Mouse (Mus musculus) hindbrain, embryonic 16.5 days (tissue): ENCODE data around the gene Asic3. TPM values are rescaled to one million over a fixed set of nuclear protein-coding genes. Genes with fewer than 3 reads are reported as not detected.

Source experiments
- ATAC-seq: fragments of 200-750 bp; cut with Nextera tagmentation; 2 replicates; pipeline ENCODE4 v1.8.0; 2017; ENCODE audit warnings: moderate TSS enrichment, moderate library complexity
- H3K27ac ChIP-seq: fragments of 300-500 bp; sonication (generic); 2 replicates; pipeline ENCODE4 v1.5.1; 2014; ENCODE audit warnings: low read depth, mild to moderate bottlenecking, control low read depth, low read length, moderate library complexity
- H3K27me3 ChIP-seq: fragments of 300-500 bp; sonication (generic); replicated peaks from 2 replicates; pipeline ENCODE4 v1.6.1; 2014; ENCODE audit warnings: low read length; ENCODE audit not compliant: control insufficient read depth, insufficient read depth
- H3K36me3 ChIP-seq: fragments of 300-500 bp; sonication (generic); 2 replicates; pipeline ENCODE4 v1.6.1; 2014; ENCODE audit warnings: mild to moderate bottlenecking, low read length, moderate library complexity, mixed read lengths; ENCODE audit not compliant: control insufficient read depth, insufficient read depth
- H3K4me1 ChIP-seq: fragments of 300-500 bp; sonication (generic); 2 replicates; pipeline ENCODE4 v1.6.1; 2014; ENCODE audit warnings: low read depth, low read length; ENCODE audit not compliant: control insufficient read depth, insufficient read depth
- H3K4me2 ChIP-seq: fragments of 300-500 bp; sonication (generic); 2 replicates; pipeline ENCODE4 v1.6.1; 2014; ENCODE audit warnings: mild to moderate bottlenecking, low read length, control low read depth, moderate library complexity
- H3K4me3 ChIP-seq: fragments of 300-500 bp; sonication (generic); 2 replicates; pipeline ENCODE4 v1.5.1; 2014; ENCODE audit warnings: mild to moderate bottlenecking, low read length, control low read depth, moderate library complexity
- H3K9ac ChIP-seq: fragments of 300-500 bp; sonication (generic); 2 replicates; pipeline ENCODE4 v1.6.1; 2014; ENCODE audit warnings: low read depth, mild to moderate bottlenecking, control low read depth, low read length, moderate library complexity
- H3K9me3 ChIP-seq: fragments of 300-500 bp; sonication (generic); 2 replicates; pipeline ENCODE4 v1.6.1; 2014; ENCODE audit warnings: mild to moderate bottlenecking, low read length, moderate library complexity; ENCODE audit not compliant: control insufficient read depth
- WGBS: fragments of 180-500 bp; shearing (Covaris S2); extraction: QIAGEN DNeasy Blood & Tissue Kit; methylation state at CpG from one replicate; pipeline ENCODE4 v1.1.7; 2014; 5-methylcytosine and 5-hydroxymethylcytosine counted together
- polyA plus RNA-seq: library from polyadenylated mRNA; unstranded; fragments of >200 nt; fragmentation: Nextera tagmentation; extraction: Ambion mirVana; gene quantifications from 2 replicates; pipeline ENCODE4 v1.2.1, GENCODE M21; 2015

Asic3 gene
- polyA plus RNA-seq, 1 experiment from 2014 or later = 0.85 TPM

GRCm38 (mm10) chr5:24385374-24385773 lies 27.8 kb upstream of the Asic3 start:
- Histone ChIP-seq H3K4me2 (no peak overlapping the region), H3K4me1 (peaks cover 29% of the 10 kb centered on the region), H3K9me3 (no peaks in the 10 kb centered on the region), H3K4me3 (no peak overlapping the region), H3K27me3 (peaks cover 8% of the 10 kb centered on the region), H3K27ac (no peak overlapping the region), H3K9ac (no peak overlapping the region), H3K36me3 (no peaks in the 10 kb centered on the region)
- WGBS = 89% methylated on average over 5 of the region's 5 CpGs
- ATAC-seq = no peak

- Histone ChIP-seq H3K4me3 (no peak overlapping the region), H3K4me2 (no peak overlapping the region; the same call in 1 of the 2 replicates), H3K9me3 (no peaks in the 10 kb centered on the region), H3K27me3 (peaks cover 8% of the 10 kb centered on the region), H3K4me1 (peaks cover 29% of the 10 kb centered on the region), H3K9ac (no peak overlapping the region), H3K27ac (no peak overlapping the region), H3K36me3 (no peaks in the 10 kb centered on the region)
- 82% methylated on average over 10 of the region's 10 CpGs for WGBS
- ATAC-seq = no peak
These were observed 27.2 kb upstream of the Asic3 start for GRCm38 (mm10) chr5:24385887-24386550.

GRCm38 (mm10) chr5:24387264-24388241 lies 25.6 kb upstream of the Asic3 start:
- peaks cover 8% of the 10 kb centered on the region for H3K27me3 ChIP-seq
- under 1% methylated on average over 71 of the region's 73 CpGs for WGBS
- no peaks in the 10 kb centered on the region for H3K9me3 ChIP-seq
- H3K36me3 ChIP-seq = no peaks in the 10 kb centered on the region
- ATAC-seq = peak; percentile 60
- peaks cover 29% of the 10 kb centered on the region for H3K4me1 ChIP-seq
- H3K9ac ChIP-seq = peak overlapping the region; percentile 75
- H3K4me2 ChIP-seq = peak overlapping the region; percentile 99
- H3K27ac ChIP-seq = peak overlapping the region; percentile 67; the same call in 1 of the 2 replicates
- peak overlapping the region; percentile 53 for H3K4me3 ChIP-seq

GRCm38 (mm10) chr5:24388246-24388915 lies 24.8 kb upstream of the Asic3 start:
- ATAC-seq = 0 out of 2 replicates have a peak, but pooled peaks have one; percentile 2
- 24% methylated on average over 25 of the region's 26 CpGs for WGBS

GRCm38 (mm10) chr5:24389011-24389657 lies 24.1 kb upstream of the Asic3 start:
- Histone ChIP-seq H3K4me3 (no peak overlapping the region), H3K4me1 (peaks cover 22% of the 10 kb centered on the region), H3K4me2 (no peak overlapping the region), H3K9ac (no peak overlapping the region), H3K36me3 (no peaks in the 10 kb centered on the region), H3K9me3 (no peaks in the 10 kb centered on the region), H3K27me3 (peaks cover 8% of the 10 kb centered on the region), H3K27ac (no peak overlapping the region)
- 59% methylated on average over 6 of the region's 7 CpGs for WGBS
- ATAC-seq = no peak

More at GRCm38 (mm10) chr5:24388246-24388915, 24.8 kb upstream of the Asic3 start:
- H3K9me3 ChIP-seq = no peaks in the 10 kb centered on the region
- no peaks in the 10 kb centered on the region for H3K36me3 ChIP-seq
- peak overlapping the region; percentile 67; the same call in 1 of the 2 replicates for H3K27ac ChIP-seq
- peak overlapping the region; percentile 53 for H3K4me3 ChIP-seq
- peak overlapping the region; percentile 99 for H3K4me2 ChIP-seq
- H3K9ac ChIP-seq = peak overlapping the region; percentile 75
- H3K4me1 ChIP-seq = peaks cover 27% of the 10 kb centered on the region
- H3K27me3 ChIP-seq = peaks cover 8% of the 10 kb centered on the region

- H3K36me3 ChIP-seq = no peaks in the 10 kb centered on the region
- H3K27me3 ChIP-seq = peaks cover 8% of the 10 kb centered on the region
- H3K9ac ChIP-seq = no peak overlapping the region
- H3K4me2 ChIP-seq = no peak overlapping the region
- WGBS = 83% methylated on average over 4 of the region's 4 CpGs
- no peaks in the 10 kb centered on the region for H3K9me3 ChIP-seq
- H3K4me3 ChIP-seq = no peak overlapping the region
- H3K27ac ChIP-seq = no peak overlapping the region
- no peak for ATAC-seq
- peaks cover 18% of the 10 kb centered on the region for H3K4me1 ChIP-seq
These were observed 23.6 kb upstream of the Asic3 start for GRCm38 (mm10) chr5:24389658-24390020.

- peaks cover 6% of the 10 kb centered on the region for H3K27me3 ChIP-seq
- H3K9me3 ChIP-seq = no peaks in the 10 kb centered on the region
- H3K4me1 ChIP-seq = peaks cover 17% of the 10 kb centered on the region
- H3K4me3 ChIP-seq = no peak within 1 kb of the TSS
- H3K9ac ChIP-seq = no peak within 1 kb of the TSS
- H3K27ac ChIP-seq = no peak within 1 kb of the TSS
- no peaks in the 10 kb centered on the region for H3K36me3 ChIP-seq
- ATAC-seq = no peak
- WGBS = 84% methylated on average over 7 of the region's 7 CpGs
- H3K4me2 ChIP-seq = no peak within 1 kb of the TSS
These were observed 21.3 kb upstream of the Asic3 start, which contains the start of gene Atg9b for GRCm38 (mm10) chr5:24391864-24392263. TSS of gene Atg9b (minus strand) at chr5:24392143.

- Histone ChIP-seq H3K27ac (no peak overlapping the region), H3K4me2 (no peak overlapping the region), H3K4me3 (no peak overlapping the region), H3K27me3 (peaks cover 6% of the 10 kb centered on the region), H3K9ac (no peak overlapping the region), H3K36me3 (no peaks in the 10 kb centered on the region), H3K4me1 (peaks cover 8% of the 10 kb centered on the region), H3K9me3 (no peaks in the 10 kb centered on the region)
- 75% methylated on average over 7 of the region's 7 CpGs for WGBS
- ATAC-seq = no peak
These were observed 20.5 kb upstream of the Asic3 start for GRCm38 (mm10) chr5:24392724-24393123.
